Mouse (Mus musculus): Measurements from ENCODE around the gene Ddias. TPM values are rescaled to one million over a fixed set of nuclear protein-coding genes. Genes with fewer than 3 reads are reported as not detected.
A peak's percentile ranks its signal among the peaks of the same experiment; 100 is the strongest.

Gene Ddias
- total and polyA plus RNA-seq, 2 experiments = 0.21 to 1.0 TPM

- H3K9ac ChIP-seq (ENCODE audit: low read depth, low read length) = no peak overlapping the region
- peaks cover 2% of the 10 kb centered on the region; the same call in 1 of the 2 replicates for H3K79me2 ChIP-seq (ENCODE audit: control insufficient read depth, insufficient read depth, low read length)
- H3K27ac ChIP-seq (replicated peaks; ENCODE audit: insufficient read depth, low read depth, low read length) = no peak overlapping the region
- H3K4me3 ChIP-seq (ENCODE audit: insufficient read depth, low read depth, low read length) = no peak overlapping the region
- no peak for TF ChIP-seq CTCF (IDR thresholded peaks at IDR 0.05; ENCODE audit: low read depth, low read length)
- no peak for TF ChIP-seq POLR2A (IDR thresholded peaks at IDR 0.05; ENCODE audit: extremely low read depth, insufficient read depth, low read length)
- DNase-seq (ENCODE audit: extremely low read depth, low read depth, low spot score) = no peak
- WGBS = 85% methylated on average over 6 of the region's 6 CpGs
- H3K4me1 ChIP-seq (ENCODE audit: control insufficient read depth, insufficient read depth, low read length) = no peaks in the 10 kb centered on the region
- H3K27me3 ChIP-seq (ENCODE audit: control insufficient read depth, insufficient read depth, low read length) = no peaks in the 10 kb centered on the region
- no peaks in the 10 kb centered on the region for H3K36me3 ChIP-seq (ENCODE audit: control insufficient read depth, insufficient read depth, low read length)
Measured at GRCm38 (mm10) chr7:92884998-92885660, 11.1 kb upstream of the Ddias start.

GRCm38 (mm10) chr7:92883850-92884716, 10.0 kb upstream of the Ddias start:
- H3K36me3 ChIP-seq (ENCODE audit: control insufficient read depth, insufficient read depth, low read length) = no peaks in the 10 kb centered on the region
- H3K9ac ChIP-seq (ENCODE audit: low read depth, low read length) = no peak overlapping the region
- 87% methylated on average over 9 of the region's 9 CpGs for WGBS
- no peak for TF ChIP-seq CTCF (IDR thresholded peaks at IDR 0.05; ENCODE audit: low read depth, low read length)
- no peak for TF ChIP-seq POLR2A (IDR thresholded peaks at IDR 0.05; ENCODE audit: extremely low read depth, insufficient read depth, low read length)
- H3K4me1 ChIP-seq (ENCODE audit: control insufficient read depth, insufficient read depth, low read length) = no peaks in the 10 kb centered on the region
- H3K4me3 ChIP-seq (ENCODE audit: insufficient read depth, low read depth, low read length) = no peak overlapping the region
- DNase-seq (ENCODE audit: extremely low read depth, low read depth, low spot score) = no peak
- H3K79me2 ChIP-seq (ENCODE audit: control insufficient read depth, insufficient read depth, low read length) = peaks cover 2% of the 10 kb centered on the region; the same call in 1 of the 2 replicates
- no peak overlapping the region for H3K27ac ChIP-seq (replicated peaks; ENCODE audit: insufficient read depth, low read depth, low read length)
- no peaks in the 10 kb centered on the region for H3K27me3 ChIP-seq (ENCODE audit: control insufficient read depth, insufficient read depth, low read length)

GRCm38 (mm10) chr7:92878575-92879285, 4.7 kb upstream of the Ddias start:
- Histone ChIP-seq H3K27ac (replicated peaks; ENCODE audit: insufficient read depth, low read depth, low read length) (no peak overlapping the region), H3K9ac (ENCODE audit: low read depth, low read length) (no peak overlapping the region), H3K79me2 (ENCODE audit: control insufficient read depth, insufficient read depth, low read length) (peaks cover 2% of the 10 kb centered on the region; the same call in 1 of the 2 replicates), H3K4me1 (ENCODE audit: control insufficient read depth, insufficient read depth, low read length) (peaks cover 2% of the 10 kb centered on the region; the same call in 1 of the 2 replicates), H3K27me3 (ENCODE audit: control insufficient read depth, insufficient read depth, low read length) (no peaks in the 10 kb centered on the region), H3K4me3 (ENCODE audit: insufficient read depth, low read depth, low read length) (no peak overlapping the region), H3K36me3 (ENCODE audit: control insufficient read depth, insufficient read depth, low read length) (no peaks in the 10 kb centered on the region)
- WGBS = 75% methylated on average over 7 of the region's 7 CpGs
- peak; percentile 42 for DNase-seq (ENCODE audit: extremely low read depth, low read depth, low spot score)
- no peak for TF ChIP-seq POLR2A (IDR thresholded peaks at IDR 0.05; ENCODE audit: extremely low read depth, insufficient read depth, low read length)
- no peak for TF ChIP-seq CTCF (IDR thresholded peaks at IDR 0.05; ENCODE audit: low read depth, low read length)

- Histone ChIP-seq H3K36me3 (ENCODE audit: control insufficient read depth, insufficient read depth, low read length) (no peaks in the 10 kb centered on the region), H3K4me3 (ENCODE audit: insufficient read depth, low read depth, low read length) (no peak overlapping the region), H3K27ac (replicated peaks; ENCODE audit: insufficient read depth, low read depth, low read length) (no peak overlapping the region), H3K27me3 (ENCODE audit: control insufficient read depth, insufficient read depth, low read length) (no peaks in the 10 kb centered on the region), H3K79me2 (ENCODE audit: control insufficient read depth, insufficient read depth, low read length) (no peaks in the 10 kb centered on the region), H3K4me1 (ENCODE audit: control insufficient read depth, insufficient read depth, low read length) (peaks cover 2% of the 10 kb centered on the region; the same call in 1 of the 2 replicates), H3K9ac (ENCODE audit: low read depth, low read length) (no peak overlapping the region)
- whole genome bisulfite sequencing = 57% methylated on average over 7 of the region's 7 CpGs
- DNase-seq (ENCODE audit: extremely low read depth, low read depth, low spot score) = no peak
- no peak for TF ChIP-seq CTCF (IDR thresholded peaks at IDR 0.05; ENCODE audit: low read depth, low read length)
- TF ChIP-seq POLR2A (IDR thresholded peaks at IDR 0.05; ENCODE audit: extremely low read depth, insufficient read depth, low read length) = no peak
Measured at GRCm38 (mm10) chr7:92876538-92876937, 2.5 kb upstream of the Ddias start.

- no peak for TF ChIP-seq CTCF (IDR thresholded peaks at IDR 0.05; ENCODE audit: low read depth, low read length)
- TF ChIP-seq POLR2A (IDR thresholded peaks at IDR 0.05; ENCODE audit: extremely low read depth, insufficient read depth, low read length) = no peak
- Histone ChIP-seq H3K9ac (ENCODE audit: low read depth, low read length) (no peak overlapping the region), H3K4me1 (ENCODE audit: control insufficient read depth, insufficient read depth, low read length) (peaks cover 2% of the 10 kb centered on the region; the same call in 1 of the 2 replicates), H3K79me2 (ENCODE audit: control insufficient read depth, insufficient read depth, low read length) (no peaks in the 10 kb centered on the region), H3K36me3 (ENCODE audit: control insufficient read depth, insufficient read depth, low read length) (no peaks in the 10 kb centered on the region), H3K27ac (replicated peaks; ENCODE audit: insufficient read depth, low read depth, low read length) (no peak overlapping the region), H3K27me3 (ENCODE audit: control insufficient read depth, insufficient read depth, low read length) (no peaks in the 10 kb centered on the region), H3K4me3 (ENCODE audit: insufficient read depth, low read depth, low read length) (0 out of 2 replicates have a peak overlapping the region, but pooled peaks have one; percentile 6)
- peak; percentile 71 for DNase-seq (ENCODE audit: extremely low read depth, low read depth, low spot score)
- 34% methylated on average over 3 of the region's 3 CpGs for WGBS
Measured at GRCm38 (mm10) chr7:92876066-92876465, 2.0 kb upstream of the Ddias start.
